26 mouse cellular contexts compared by ENCODE assay signal in the genomic region with DNA sequence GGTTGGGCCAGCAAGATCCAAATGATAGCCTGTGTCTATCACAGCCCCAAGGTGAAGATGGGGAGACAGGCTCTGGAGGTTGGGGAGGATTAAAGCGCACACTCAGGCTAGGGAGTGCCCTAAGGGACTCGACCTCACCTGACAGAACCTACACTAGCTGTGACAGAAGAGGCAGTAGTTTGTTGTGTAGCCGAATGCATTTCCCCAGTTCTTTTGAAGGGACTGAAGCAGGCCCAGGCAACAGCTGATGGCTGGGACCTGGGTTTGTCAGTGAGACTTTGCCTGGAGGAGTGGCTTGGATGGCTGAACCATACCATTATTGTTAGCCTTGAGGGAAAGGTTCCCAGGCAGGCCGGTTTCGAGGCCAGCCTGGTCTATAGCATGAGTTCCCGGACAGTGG. TPM values are rescaled to one million over a fixed set of nuclear protein-coding genes. Genes with fewer than 3 reads are reported as not detected.
"Had no signal": no experiment of that assay in that cellular context is flagged by ENCODE, and none has a peak within 500 bp of the region (broad histone marks: within the 10 kb centered on the region; RNA-seq: fewer than 3 reads in every experiment).

No protein-coding gene starts in this region.

- H3K36me3 ChIP-seq: lung, embryonic 15.5 days; midbrain, embryonic 13.5 days; neural tube, embryonic 13.5 days; neural tube, embryonic 15.5 days had no signal

- H3K27ac ChIP-seq: liver, embryonic 15.5 days; lung, embryonic 15.5 days; midbrain, embryonic 10.5 days; midbrain, embryonic 13.5 days; neural tube, embryonic 13.5 days; neural tube, embryonic 15.5 days had no signal

- H3K4me1 ChIP-seq: liver, embryonic 15.5 days; lung, embryonic 15.5 days; midbrain, embryonic 10.5 days; midbrain, embryonic 13.5 days; neural tube, embryonic 13.5 days; neural tube, embryonic 15.5 days had no signal

- DNase-seq: liver, postnatal 0 days; lung, adult 2 months; lung, postnatal 4 days; retina, postnatal 1 day; right cerebral cortex, adult 18-20 months; right cerebral cortex, postnatal 25 days; right cerebral cortex, postnatal 4 days; spleen, adult 18-20 months; thymus, adult 18-20 months; thymus, postnatal 14 days; thymus, postnatal 36 days had no signal

- H3K4me2 ChIP-seq: liver, embryonic 15.5 days; lung, embryonic 15.5 days; midbrain, embryonic 13.5 days; neural tube, embryonic 13.5 days; neural tube, embryonic 15.5 days had no signal

- H3K27me3 ChIP-seq: liver, embryonic 15.5 days; lung, embryonic 15.5 days; midbrain, embryonic 13.5 days; neural tube, embryonic 13.5 days; neural tube, embryonic 15.5 days had no signal

- H3K4me3 ChIP-seq: liver, embryonic 15.5 days; lung, embryonic 15.5 days; midbrain, embryonic 10.5 days; midbrain, embryonic 13.5 days; myocyte; neural tube, embryonic 13.5 days; neural tube, embryonic 15.5 days had no signal

- H3K9me3 ChIP-seq: liver, embryonic 15.5 days; lung, embryonic 15.5 days; midbrain, embryonic 10.5 days; neural tube, embryonic 13.5 days; neural tube, embryonic 15.5 days had no signal

- ATAC-seq: liver, postnatal 0 days; lung, postnatal 0 days; midbrain, embryonic 13.5 days; midbrain, embryonic 16.5 days had no signal

- H3K9ac ChIP-seq: liver, embryonic 15.5 days; liver, postnatal 0 days; lung, embryonic 15.5 days; midbrain, embryonic 13.5 days; neural tube, embryonic 13.5 days; neural tube, embryonic 15.5 days had no signal

RNA-seq across cellular contexts. Expression of a gene that starts 2.6 kb away (rescaled TPM):
- total RNA-seq: megakaryocyte, adult 5-6 weeks; megakaryocyte-erythroid progenitor cell, adult 5-6 weeks had no signal
- polyA plus RNA-seq: liver, embryonic 15.5 days; liver, postnatal 0 days; lung, adult 2 months; lung, embryonic 15.5 days; midbrain, embryonic 10.5 days; midbrain, embryonic 13.5 days; midbrain, embryonic 16.5 days; myocyte; neural tube, embryonic 13.5 days; neural tube, embryonic 15.5 days; small intestine, adult 2 months; stomach, embryonic 14.5 days; stomach, embryonic 16.5 days; thymus, postnatal 0 days had no signal
